Mouse (Mus musculus): ENCODE measurements at regions not wholly inside any gene's neighbourhood (a gene's known extent, or its start where the extent isn't known, plus 50 kb on each side); places are given as distances from the start of the nearest gene placed in this dataset.
A peak's percentile ranks its signal among the peaks of the same experiment; 100 is the strongest.

DNA sequence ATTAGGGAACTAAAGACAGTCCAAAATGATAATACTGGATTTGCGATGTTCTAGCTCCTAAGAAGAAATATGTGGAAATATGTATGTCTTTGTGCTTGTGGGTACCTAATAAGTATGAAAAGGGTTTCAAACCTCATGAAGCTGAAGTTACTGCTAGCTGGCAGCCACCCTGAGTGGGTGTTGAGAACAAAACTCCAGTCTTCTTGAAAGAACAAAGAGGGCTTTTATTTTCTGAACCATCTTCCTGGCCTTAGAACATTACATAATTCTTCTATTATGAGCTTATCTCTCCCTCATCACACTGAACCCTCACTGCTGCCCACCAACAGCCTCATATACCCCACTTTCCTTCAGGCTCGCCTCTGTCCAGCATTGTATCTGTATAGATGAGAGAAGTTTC, 905.6 kb upstream of the Slc10a2 start:
- intact Hi-C loops (cut with DNase I) = no loop called here
- no peak for DNase-seq

- DNase-seq = no peak
- intact Hi-C loops (cut with DNase I) = no loop called here
These were observed 897.5 kb upstream of the Slc10a2 start for GRCm38 (mm10) chr8:6002612-6003011.

DNA sequence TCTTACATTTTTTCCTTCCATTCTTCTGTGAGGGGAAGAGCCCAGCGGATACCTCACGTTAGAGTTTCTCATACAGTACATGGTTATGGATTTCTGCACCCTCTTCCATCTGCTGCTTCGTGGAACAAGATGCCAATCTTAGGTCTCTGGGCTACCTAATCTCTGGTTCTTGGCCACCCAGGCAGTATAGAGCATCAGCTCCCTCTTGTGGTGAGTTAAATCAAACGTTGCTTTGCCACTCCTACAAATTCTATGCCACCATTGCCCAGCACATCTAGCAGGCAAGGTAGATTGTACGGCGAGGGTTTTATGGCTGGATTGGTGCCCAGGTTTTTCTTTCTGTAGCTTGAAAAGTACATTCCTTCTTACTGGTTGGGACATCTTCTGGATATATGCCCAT, 889.7 kb upstream of the Slc10a2 start:
- peak; percentile 13 for DNase-seq
- intact Hi-C loops (cut with DNase I) = no loop called here

DNA sequence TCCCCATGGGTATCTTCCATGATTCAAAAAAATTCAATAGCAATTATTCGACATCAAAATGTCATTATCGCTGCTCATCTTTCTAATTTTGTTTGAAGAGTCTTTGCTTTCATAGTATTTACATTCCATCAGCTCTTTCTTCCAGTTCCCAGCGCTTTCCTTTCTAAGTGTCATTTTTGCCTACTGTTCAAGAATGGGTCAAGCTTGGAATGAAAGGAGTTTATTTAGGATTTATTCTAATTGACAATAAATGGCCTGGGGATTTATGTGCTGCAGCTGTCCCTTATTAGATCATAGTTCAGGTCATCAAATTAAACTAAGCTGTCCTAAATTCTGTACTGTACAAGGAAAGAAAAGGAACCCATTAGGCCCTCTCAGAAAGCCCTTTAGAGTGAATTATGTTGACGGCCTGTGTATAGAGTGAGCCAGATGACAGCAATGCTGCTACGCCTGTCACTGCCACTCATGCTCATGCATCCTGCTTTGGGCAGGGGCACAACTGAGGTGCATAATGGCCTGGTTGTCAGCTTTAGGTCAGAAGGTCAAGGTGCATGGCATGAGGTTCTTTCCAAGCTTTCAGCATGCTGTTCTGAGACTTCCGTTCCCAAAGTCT, 860.4 kb upstream of the Slc10a2 start:
- DNase-seq = no peak
- intact Hi-C loops (cut with DNase I) = no loop called here

DNA sequence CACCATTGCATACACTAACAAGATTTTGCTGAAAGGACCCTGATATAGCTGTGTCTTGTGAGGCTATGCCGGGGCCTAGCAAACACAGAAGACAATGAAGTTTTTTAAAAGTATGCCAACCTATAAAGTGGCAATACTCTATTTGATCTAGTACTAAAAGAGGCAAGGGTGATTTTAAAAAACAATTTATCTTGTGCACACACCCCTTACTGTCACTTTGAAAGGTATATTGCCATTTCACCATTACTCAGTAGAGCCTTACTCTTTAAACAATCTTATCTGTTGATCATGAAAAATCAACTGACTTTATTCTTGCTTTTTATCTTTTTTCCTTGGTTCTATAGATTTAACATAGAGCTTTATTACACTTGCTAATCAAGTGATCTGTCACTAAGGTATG, 859.1 kb upstream of the Slc10a2 start:
- DNase-seq = no peak
- intact Hi-C loops (cut with DNase I) = no loop called here

DNA sequence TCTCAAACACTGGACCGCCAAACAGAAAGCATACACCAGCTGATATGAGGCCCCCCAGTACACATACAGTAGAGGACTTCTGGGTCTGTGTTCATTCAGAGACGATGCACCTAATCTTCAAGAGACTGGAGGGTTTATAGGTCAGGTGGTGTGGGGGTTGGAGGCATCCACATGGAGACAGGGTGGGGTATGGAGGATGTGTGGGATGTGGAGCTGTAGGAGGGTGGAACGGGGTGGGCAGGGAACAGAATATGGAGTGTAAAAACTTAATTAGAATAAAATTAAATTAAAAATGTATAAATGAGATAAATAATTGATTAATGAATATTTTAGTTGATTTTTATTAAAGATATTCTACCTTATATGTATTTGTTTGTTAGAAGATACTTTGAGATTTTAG, 832.9 kb upstream of the Slc10a2 start:
- intact Hi-C loops (cut with DNase I) = no loop called here
- DNase-seq = no peak

DNA sequence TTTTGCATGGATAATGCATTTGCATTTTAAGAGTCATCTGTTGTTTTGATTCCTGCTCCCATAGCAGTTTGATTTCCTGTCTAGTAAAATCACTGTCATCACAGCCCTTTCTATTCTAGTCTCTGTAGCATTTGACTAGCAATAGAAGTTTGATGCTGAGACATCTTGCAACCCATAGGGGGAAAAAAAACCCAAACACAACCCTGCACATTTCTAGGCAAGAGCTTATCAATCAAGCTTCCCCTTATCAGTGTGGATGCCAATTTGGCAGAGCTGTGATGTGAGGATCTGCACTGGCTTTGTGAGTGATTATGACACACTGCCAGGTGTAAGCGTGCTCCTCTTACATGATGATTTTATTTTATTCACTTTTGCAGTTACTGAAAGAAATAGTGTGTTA, 813.0 kb upstream of the Slc10a2 start:
- DNase-seq = peak; percentile 28
- intact Hi-C loops (cut with DNase I) = no loop called here
